Mouse (Mus musculus): ENCODE measurements around the gene Upp2. TPM values are rescaled to one million over a fixed set of nuclear protein-coding genes. Genes with fewer than 3 reads are reported as not detected.

Gene Upp2
- total RNA-seq, 4 experiments from 2014 or later: 1.9 to 4.7 (median 3.3) TPM

- no peak for DNase-seq (ENCODE audit: low spot score)
Observed at GRCm38 (mm10) chr2:58615766-58616165, 48.7 kb downstream of the Upp2 start.

- DNase-seq (ENCODE audit: low spot score): no peak
Observed at GRCm38 (mm10) chr2:58625186-58625585, 58.1 kb downstream of the Upp2 start.

- no peak for DNase-seq (ENCODE audit: low spot score)
Observed at GRCm38 (mm10) chr2:58625681-58626080, 58.6 kb downstream of the Upp2 start.

- DNase-seq (ENCODE audit: low spot score): no peak
Observed at GRCm38 (mm10) chr2:58626136-58626769, 59.2 kb downstream of the Upp2 start.

GRCm38 (mm10) chr2:58627981-58628380, 60.9 kb downstream of the Upp2 start:
- no peak for DNase-seq (ENCODE audit: low spot score)

GRCm38 (mm10) chr2:58628993-58629392, 61.9 kb downstream of the Upp2 start:
- DNase-seq (ENCODE audit: low spot score): no peak

- no peak for DNase-seq (ENCODE audit: low spot score)
Observed at GRCm38 (mm10) chr2:58629440-58629839, 62.3 kb downstream of the Upp2 start.

- DNase-seq (ENCODE audit: low spot score): no peak
Observed at GRCm38 (mm10) chr2:58633791-58634190, 66.7 kb downstream of the Upp2 start.

GRCm38 (mm10) chr2:58641761-58642555, 74.9 kb downstream of the Upp2 start:
- DNase-seq (ENCODE audit: low spot score): no peak

- no peak for DNase-seq (ENCODE audit: low spot score)
Observed at GRCm38 (mm10) chr2:58645667-58646066, 78.6 kb downstream of the Upp2 start.

GRCm38 (mm10) chr2:58655169-58655568, 88.1 kb downstream of the Upp2 start:
- DNase-seq (ENCODE audit: low spot score): no peak

- DNase-seq (ENCODE audit: low spot score): no peak
Observed at GRCm38 (mm10) chr2:58656959-58657358, 89.9 kb downstream of the Upp2 start.

GRCm38 (mm10) chr2:58657855-58658254, 90.8 kb downstream of the Upp2 start:
- no peak for DNase-seq (ENCODE audit: low spot score)

GRCm38 (mm10) chr2:58660591-58660990, 93.5 kb downstream of the Upp2 start:
- DNase-seq (ENCODE audit: low spot score): no peak

- DNase-seq (ENCODE audit: low spot score): no peak
Observed at GRCm38 (mm10) chr2:58661116-58661515, 94.0 kb downstream of the Upp2 start.

- no peak for DNase-seq (ENCODE audit: low spot score)
Observed at GRCm38 (mm10) chr2:58662661-58663060, 95.6 kb downstream of the Upp2 start.

- no peak for DNase-seq (ENCODE audit: low spot score)
Observed at GRCm38 (mm10) chr2:58663404-58664120, 96.5 kb downstream of the Upp2 start.

- DNase-seq (ENCODE audit: low spot score): peak; percentile 40
Observed at GRCm38 (mm10) chr2:58665081-58665814, 98.2 kb downstream of the Upp2 start.

GRCm38 (mm10) chr2:58667298-58667697, 100.2 kb downstream of the Upp2 start:
- no peak for DNase-seq (ENCODE audit: low spot score)

GRCm38 (mm10) chr2:58667991-58668390, 100.9 kb downstream of the Upp2 start:
- DNase-seq (ENCODE audit: low spot score): peak; percentile 72

- DNase-seq (ENCODE audit: low spot score): no peak
Observed at GRCm38 (mm10) chr2:58669114-58669513, 102.0 kb downstream of the Upp2 start.

- no peak for DNase-seq (ENCODE audit: low spot score)
Observed at GRCm38 (mm10) chr2:58672520-58672919, 105.4 kb downstream of the Upp2 start.
